Mouse (Mus musculus): Measurements from ENCODE around the gene Odf3b. TPM values are rescaled to one million over a fixed set of nuclear protein-coding genes. Genes with fewer than 3 reads are reported as not detected.

The Odf3b gene
- total RNA-seq, 2 experiments from 2014 or later, result 0.66 to 1.9 TPM

DNA sequence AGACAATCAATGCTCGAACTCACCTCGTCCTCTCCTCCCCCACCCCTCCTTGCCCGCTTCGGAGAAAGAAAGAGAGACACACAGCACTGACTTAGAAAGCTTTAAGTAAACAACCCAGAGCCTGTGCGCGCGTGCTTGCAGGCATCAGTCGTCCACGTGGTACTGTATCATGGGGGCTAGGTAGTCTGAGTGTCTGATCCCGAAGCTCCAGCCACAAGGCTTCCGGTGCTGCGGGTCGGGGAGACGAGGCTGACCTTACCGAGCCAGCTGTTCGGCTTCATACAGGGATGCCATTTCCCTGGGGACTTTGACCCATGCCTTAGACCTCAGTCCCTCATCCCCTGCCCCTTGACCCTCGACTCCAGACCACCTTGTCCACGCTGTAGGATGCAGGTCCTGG, 1.7 kb downstream of the Odf3b start:
- no peak for DNase-seq (ENCODE audit: low spot score in 2 of 2)
- intact Hi-C loops (cut with DNase I), result no loop called here

DNA sequence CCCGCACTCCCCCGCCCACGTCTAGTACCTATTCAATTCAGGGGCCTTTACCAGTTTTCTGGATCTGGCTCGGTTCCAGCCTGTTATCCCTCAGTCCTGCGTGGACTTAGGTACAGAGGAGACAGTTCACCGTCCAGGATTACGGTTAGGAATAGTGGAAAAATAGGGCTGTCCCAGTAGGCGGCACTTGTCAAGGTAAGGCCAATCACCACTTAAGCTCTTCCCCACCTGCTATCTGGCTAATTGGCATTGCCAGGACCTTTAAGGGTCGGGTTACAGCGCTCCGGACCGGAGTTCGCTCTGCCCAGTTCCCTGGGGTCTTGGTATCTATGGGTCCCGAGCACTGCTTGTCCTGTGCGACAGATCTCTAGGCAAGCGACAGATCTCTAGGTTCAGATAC, 2.1 kb downstream of the Odf3b start, which contains the start of gene Tymp:
Tymp (minus strand) TSS at position 83 of the 400 bp plus-strand sequence.
- intact Hi-C loops (cut with DNase I), result no loop called here
- DNase-seq (ENCODE audit: low spot score in 2 of 2), result no peak

DNA sequence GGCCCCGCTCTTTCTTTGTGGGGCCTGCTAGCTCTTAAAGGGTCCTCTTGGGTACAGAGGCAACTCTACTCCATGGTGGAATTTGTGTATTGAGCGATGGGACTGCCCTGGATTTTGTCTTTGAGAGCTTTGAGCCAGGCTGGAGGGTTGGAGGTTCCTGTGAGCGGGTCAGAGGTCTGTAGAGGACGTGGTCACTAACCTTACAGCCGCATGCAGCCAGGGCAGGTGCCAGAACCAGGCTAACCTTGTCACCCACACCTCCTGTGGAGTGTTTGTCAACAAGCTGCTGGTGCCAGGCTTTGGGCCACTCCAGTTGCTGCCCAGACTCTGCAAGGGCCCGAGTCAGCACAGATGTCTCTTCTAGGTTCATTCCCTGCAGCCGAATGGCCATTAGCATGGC, 3.0 kb downstream of the Odf3b start:
- no peak for DNase-seq (ENCODE audit: low spot score in 2 of 2)
- intact Hi-C loops (cut with DNase I), result no loop called here

- no peak for DNase-seq (ENCODE audit: low spot score in 2 of 2)
- intact Hi-C loops (cut with DNase I), result loop anchor here (5.0 kb wide), 2 partner anchors 52 to 58 kb away; partner anchors contain the start of genes C730034F03Rik, Chkb, Cpt1b and Gm44502
Measured at GRCm38 (mm10) chr15:89374801-89375534, 4.1 kb downstream of the Odf3b start.

- intact Hi-C loops (cut with DNase I), result loop anchor here (5.0 kb wide), 2 partner anchors 53 to 57 kb away; partner anchors contain the start of genes C730034F03Rik, Chkb, Cpt1b and Gm44502
- no peak for DNase-seq (ENCODE audit: low spot score in 2 of 2)
Measured at GRCm38 (mm10) chr15:89374340-89374739, 4.7 kb downstream of the Odf3b start.

- DNase-seq (ENCODE audit: low spot score in 2 of 2), result peak; percentile 93 to 94
- intact Hi-C loops (cut with DNase I), result loop anchor here (1.0 to 5.0 kb wide), 3 partner anchors 19 to 57 kb away; partner anchors contain the start of genes C730034F03Rik, Chkb, Cpt1b and Gm44502
Measured at GRCm38 (mm10) chr15:89373762-89374248, 5.3 kb downstream of the Odf3b start, which contains the start of gene Sco2. TSS of gene Sco2 (minus strand) at chr15:89373846.

DNA sequence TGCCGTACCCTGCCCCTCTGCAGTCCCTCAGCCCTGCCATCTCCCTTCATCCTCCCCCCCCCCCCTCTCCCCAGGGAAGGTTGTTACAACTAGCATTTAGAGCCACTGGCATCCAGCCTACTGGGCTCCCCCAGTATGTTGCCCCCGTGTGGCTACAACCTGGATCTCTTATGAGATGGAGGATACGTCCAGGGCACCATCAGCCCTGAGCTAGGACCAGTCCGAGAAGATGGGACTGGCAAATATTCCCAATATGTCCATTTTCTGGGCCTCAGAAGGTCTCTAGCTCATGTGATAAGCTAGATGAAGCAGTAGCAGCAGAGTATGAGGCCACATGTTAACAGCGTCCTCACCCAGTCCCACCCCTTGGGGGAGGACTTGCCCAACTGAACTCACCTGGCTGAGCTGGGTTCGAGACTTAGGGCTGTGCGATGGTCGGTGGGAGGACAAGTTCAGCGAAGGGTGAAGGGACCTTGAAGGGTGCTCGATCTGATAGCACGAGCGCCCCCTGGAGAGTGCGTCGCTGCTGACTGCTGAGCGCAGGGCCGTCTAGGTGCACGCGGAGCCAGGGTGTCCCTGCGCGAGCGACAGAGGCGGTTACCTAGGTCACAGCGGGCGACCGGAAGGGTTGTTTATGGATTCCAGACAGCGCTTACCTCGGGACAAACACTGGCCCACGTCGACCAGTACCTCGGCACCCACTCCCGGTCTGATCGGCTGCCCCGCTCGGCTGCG, 5.9 kb downstream of the Odf3b start:
- peak; percentile 82 for DNase-seq (ENCODE audit: low spot score in 2 of 2)
- intact Hi-C loops (cut with DNase I), result loop anchor here (1.0 to 5.0 kb wide), 3 partner anchors 18 to 56 kb away; partner anchors contain the start of genes C730034F03Rik, Chkb, Cpt1b and Gm44502

DNA sequence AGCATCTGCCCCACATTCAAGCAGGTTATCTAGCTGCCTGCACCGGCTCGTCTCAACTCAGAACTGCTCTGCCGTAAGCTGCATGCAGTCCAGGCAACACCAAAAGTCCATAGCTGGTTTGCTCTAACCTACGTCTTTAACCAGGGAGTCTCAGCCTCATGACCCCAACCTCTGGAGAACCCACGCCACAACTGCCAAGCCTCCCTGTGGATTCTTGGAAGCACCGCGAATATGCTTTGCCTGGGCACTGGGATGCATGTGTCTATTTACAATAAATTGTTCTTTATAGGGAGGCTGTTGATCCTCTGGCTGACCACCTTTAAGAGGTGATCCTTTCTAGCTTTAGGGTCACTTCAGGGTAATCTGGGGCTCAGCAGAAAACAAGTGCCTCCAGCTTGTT, 6.5 kb downstream of the Odf3b start:
- DNase-seq (ENCODE audit: low spot score in 2 of 2), result no peak
- intact Hi-C loops (cut with DNase I), result loop anchor here (5.0 kb wide), 2 partner anchors 55 kb away; partner anchors contain the start of genes C730034F03Rik, Chkb, Cpt1b and Gm44502

- intact Hi-C loops (cut with DNase I), result loop anchor here (5.0 kb wide), 2 partner anchors 55 kb away; partner anchors contain the start of genes C730034F03Rik, Chkb, Cpt1b and Gm44502
Measured at GRCm38 (mm10) chr15:89372068-89372467, 7.0 kb downstream of the Odf3b start.

GRCm38 (mm10) chr15:89365141-89365551, 13.9 kb downstream of the Odf3b start:
- no peak for DNase-seq (ENCODE audit: low spot score in 2 of 2)
- intact Hi-C loops (cut with DNase I), result no loop called here

More at GRCm38 (mm10) chr15:89372068-89372467, 7.0 kb downstream of the Odf3b start:
- no peak for DNase-seq (ENCODE audit: low spot score in 2 of 2)

DNA sequence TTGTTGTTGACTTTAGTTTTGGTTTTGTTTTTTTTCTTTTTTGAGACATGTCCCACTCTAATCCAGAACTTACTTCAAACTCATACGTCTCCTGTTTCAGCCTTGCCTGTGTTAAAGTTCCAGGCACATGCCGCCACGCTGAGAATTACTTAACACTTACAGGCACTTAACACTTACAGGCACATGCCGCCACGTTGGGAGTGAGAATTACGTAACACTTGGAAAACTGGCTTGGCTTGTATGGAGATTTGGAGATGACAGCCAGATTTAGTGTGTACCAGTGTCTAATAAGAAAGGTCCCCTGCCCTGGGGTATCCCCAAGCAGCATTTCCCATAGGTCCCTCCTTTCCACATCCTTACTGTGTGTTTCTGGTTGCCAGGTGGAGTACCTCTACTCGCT, 16.0 kb downstream of the Odf3b start:
- no peak for DNase-seq (ENCODE audit: low spot score in 2 of 2)
- intact Hi-C loops (cut with DNase I), result no loop called here

- no peak for DNase-seq (ENCODE audit: low spot score in 2 of 2)
- intact Hi-C loops (cut with DNase I), result no loop called here
Measured at GRCm38 (mm10) chr15:89358784-89359183, 20.3 kb downstream of the Odf3b start.

- DNase-seq (ENCODE audit: low spot score in 2 of 2), result no peak
- intact Hi-C loops (cut with DNase I), result no loop called here
Measured at GRCm38 (mm10) chr15:89356372-89356771, 22.7 kb downstream of the Odf3b start.

DNA sequence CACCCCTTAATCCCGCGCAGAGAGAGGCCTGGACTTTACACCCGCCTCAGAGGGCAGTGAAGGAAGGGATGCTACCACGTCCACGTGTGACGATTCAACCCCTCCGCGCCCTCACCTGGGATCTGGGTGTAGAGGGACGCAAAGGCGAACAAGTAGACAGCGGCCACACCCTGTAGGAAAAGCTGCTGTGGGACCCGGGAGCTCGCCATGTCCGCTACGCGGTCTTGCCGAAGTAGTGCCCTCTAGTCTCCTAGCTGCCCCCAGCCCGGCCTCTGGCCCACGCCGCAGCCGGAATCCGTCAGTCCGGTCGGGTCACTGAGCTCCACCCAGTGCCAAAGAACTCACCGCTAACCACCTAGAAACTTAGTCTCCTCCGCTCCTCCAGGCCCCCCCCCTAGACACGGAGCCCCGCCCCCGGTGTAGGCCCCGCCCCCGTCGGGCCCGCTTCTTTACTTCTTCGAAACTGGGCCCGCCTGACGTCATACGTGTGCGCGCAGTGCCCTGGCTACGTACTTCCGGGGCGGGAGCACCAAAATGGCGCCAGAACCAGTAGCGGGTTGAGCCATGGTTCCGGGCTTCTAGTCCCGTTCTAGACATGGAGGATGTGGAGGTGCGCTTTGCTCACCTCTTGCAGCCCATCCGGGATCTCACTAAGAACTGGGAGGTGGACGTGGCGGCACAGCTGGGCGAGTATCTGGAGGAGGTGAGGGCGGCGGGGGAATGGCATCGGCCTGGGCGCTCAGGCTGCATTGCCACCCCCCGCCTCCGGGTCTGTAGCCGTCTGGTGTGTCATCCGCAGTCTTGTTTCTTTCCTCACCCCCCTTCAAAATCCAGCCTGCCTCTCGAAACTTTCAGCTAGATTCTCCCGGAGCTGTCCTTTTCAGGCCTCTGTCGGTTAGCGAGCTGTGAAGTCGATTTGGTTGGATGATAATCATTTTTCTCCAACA, 23.6 kb downstream of the Odf3b start, which contains the start of the genes Lmf2 and Ncaph2:
Lmf2 (minus strand) TSS at position 419 of the 947 bp plus-strand sequence.
Ncaph2 (plus strand) TSS at position 479 of the 947 bp plus-strand sequence.
- DNase-seq (ENCODE audit: low spot score in 2 of 2), result peak; percentile 94 to 95
- intact Hi-C loops (cut with DNase I), result loop anchor here (1.0 to 2.0 kb wide), 2 partner anchors 18 to 39 kb away; partner anchors contain the start of gene Sco2

DNA sequence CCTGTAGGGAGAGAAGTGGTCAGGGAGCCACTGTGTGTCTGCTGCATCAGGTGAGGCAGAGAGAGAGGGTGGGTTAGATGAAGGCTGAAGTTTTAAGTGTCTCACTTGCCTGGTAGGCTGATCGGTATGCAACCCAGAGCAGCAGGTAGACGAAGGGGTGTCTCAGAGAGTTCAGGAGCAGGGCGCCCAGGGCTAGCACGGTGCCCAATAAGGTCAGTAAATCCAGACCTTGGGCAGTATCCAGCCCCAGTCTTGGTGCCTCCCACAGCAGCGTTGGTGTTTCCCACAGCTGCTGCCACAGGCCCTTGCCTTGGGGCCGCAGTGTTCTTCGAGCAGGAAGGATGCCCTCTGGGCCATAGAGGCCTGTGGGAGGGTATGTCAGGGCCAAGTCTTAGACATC, 24.6 kb downstream of the Odf3b start:
- intact Hi-C loops (cut with DNase I), result loop anchor here (2.0 kb wide), 1 partner anchor 38 kb away; no protein-coding TSS in a partner anchor
- no peak for DNase-seq (ENCODE audit: low spot score in 2 of 2)

GRCm38 (mm10) chr15:89353837-89354236, 25.2 kb downstream of the Odf3b start:
- no peak for DNase-seq (ENCODE audit: low spot score in 2 of 2)
- intact Hi-C loops (cut with DNase I), result loop anchor here (2.0 kb wide), 1 partner anchor 37 kb away; no protein-coding TSS in a partner anchor

DNA sequence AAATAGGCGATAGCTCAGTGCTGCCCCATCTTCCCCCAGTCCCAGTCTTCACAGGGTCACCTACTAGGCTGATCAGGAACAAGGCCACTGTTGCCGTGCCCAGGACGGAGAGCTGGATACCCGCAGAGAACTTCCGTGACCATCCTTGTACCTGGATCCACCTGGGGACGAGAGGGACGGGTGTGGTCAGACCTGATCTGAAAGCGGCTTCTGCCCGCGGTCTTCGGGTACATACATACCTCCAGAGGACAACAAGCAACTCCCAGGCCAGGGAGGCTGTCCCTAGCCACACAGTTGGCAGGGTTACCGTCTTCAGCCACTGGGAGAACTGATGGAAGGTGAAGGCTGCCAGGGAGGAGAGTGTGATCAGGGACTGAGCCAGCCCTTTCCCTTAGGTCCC, 26.3 kb downstream of the Odf3b start:
- no peak for DNase-seq (ENCODE audit: low spot score in 2 of 2)
- intact Hi-C loops (cut with DNase I), result no loop called here

GRCm38 (mm10) chr15:89352054-89352453, 27.0 kb downstream of the Odf3b start:
- DNase-seq (ENCODE audit: low spot score in 2 of 2), result no peak
- intact Hi-C loops (cut with DNase I), result no loop called here

All from left cerebral cortex, postnatal 36 days (tissue).